Mouse (Mus musculus): ENCODE measurements around the gene Saa3. TPM values are rescaled to one million over a fixed set of nuclear protein-coding genes. Genes with fewer than 3 reads are reported as not detected.
"Not testable (repeated sequence)": the region's sequence is repeated elsewhere in the genome, so short reads cannot be mapped to it uniquely, and the experiment has no call there.

The Saa3 gene
- polyA plus RNA-seq, 1 experiment from 2014 or later = 0.34 TPM

DNA sequence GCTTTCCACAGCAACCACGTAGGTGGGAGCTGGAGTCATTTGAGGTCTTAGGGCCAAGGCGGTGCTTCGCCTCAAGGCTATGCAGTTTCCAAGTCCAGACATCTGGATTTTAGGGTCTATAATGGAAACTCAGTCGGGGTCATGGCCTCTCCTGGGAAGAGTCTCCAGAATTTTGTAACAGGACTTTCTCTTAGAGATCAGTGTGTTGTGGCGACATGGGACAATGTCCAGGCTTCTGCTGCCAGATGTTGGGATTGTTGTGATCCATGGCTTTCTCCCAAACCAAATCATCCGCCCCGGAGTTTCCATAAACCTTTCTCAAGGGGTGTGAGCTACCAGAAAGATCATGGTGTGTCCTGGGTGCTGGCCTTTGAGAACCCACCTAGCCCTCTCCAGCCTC, 30.9 kb upstream of the Saa3 start:
- DNase-seq (ENCODE audit: low spot score) = no peak
- no peaks in the 10 kb centered on the region for H3K27me3 ChIP-seq (ENCODE audit: control insufficient read depth, insufficient read depth, low read length)
- H3K4me2 ChIP-seq (replicated peaks; ENCODE audit: low read depth) = no peak overlapping the region
- H3K9ac ChIP-seq (ENCODE audit: low read length) = no peak overlapping the region
- H3K4me1 ChIP-seq (replicated peaks; ENCODE audit: control insufficient read depth, insufficient read depth) = no peaks in the 10 kb centered on the region
- H3K27ac ChIP-seq (replicated peaks) = no peak overlapping the region
- no peak for ATAC-seq (ENCODE audit: low FRiP score, low TSS enrichment)
- TF ChIP-seq CTCF (IDR thresholded peaks at IDR 0.05; ENCODE audit: low read depth) (no peak), EP300 (optimal IDR thresholded peaks at IDR 0.05) (no peak)
- no peaks in the 10 kb centered on the region for H3K36me3 ChIP-seq (ENCODE audit: control insufficient read depth, insufficient read depth, low read length)
- WGBS = 60% methylated on average over 7 of the region's 7 CpGs
- H3K4me3 ChIP-seq (ENCODE audit: low read depth, low read length) = no peak overlapping the region
- H3K9me3 ChIP-seq (ENCODE audit: control insufficient read depth, low read length) = no peaks in the 10 kb centered on the region

DNA sequence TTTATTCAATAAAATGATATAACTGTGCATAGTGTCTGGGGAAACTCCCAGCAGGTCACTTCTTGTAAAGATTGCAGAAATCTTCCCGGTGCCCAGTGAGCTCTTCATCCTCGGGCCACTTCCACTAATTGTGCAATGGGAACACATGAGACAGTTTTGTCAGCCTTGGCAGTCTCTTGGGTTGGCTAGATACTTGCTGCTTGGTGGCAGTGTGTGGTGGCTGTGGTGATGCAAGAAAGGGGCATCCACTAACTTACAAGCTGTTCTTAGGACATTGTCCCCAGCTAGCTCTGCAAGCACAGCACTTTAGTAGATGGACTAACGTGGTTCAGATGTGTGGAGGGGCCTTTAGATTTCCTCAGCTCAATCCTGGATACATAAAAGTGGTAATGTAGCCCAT, 30.3 kb upstream of the Saa3 start:
- TF ChIP-seq CTCF (IDR thresholded peaks at IDR 0.05; ENCODE audit: low read depth) (no peak), EP300 (optimal IDR thresholded peaks at IDR 0.05) (no peak)
- WGBS = 76% methylated on average over 3 of the region's 3 CpGs
- Histone ChIP-seq H3K9ac (ENCODE audit: low read length) (no peak overlapping the region), H3K27ac (replicated peaks) (no peak overlapping the region), H3K4me2 (replicated peaks; ENCODE audit: low read depth) (no peak overlapping the region), H3K36me3 (ENCODE audit: control insufficient read depth, insufficient read depth, low read length) (no peaks in the 10 kb centered on the region), H3K4me3 (ENCODE audit: low read depth, low read length) (no peak overlapping the region), H3K9me3 (ENCODE audit: control insufficient read depth, low read length) (no peaks in the 10 kb centered on the region), H3K4me1 (replicated peaks; ENCODE audit: control insufficient read depth, insufficient read depth) (no peaks in the 10 kb centered on the region), H3K27me3 (ENCODE audit: control insufficient read depth, insufficient read depth, low read length) (no peaks in the 10 kb centered on the region)
- DNase-seq (ENCODE audit: low spot score) (no peak), ATAC-seq (ENCODE audit: low FRiP score, low TSS enrichment) (no peak)

DNA sequence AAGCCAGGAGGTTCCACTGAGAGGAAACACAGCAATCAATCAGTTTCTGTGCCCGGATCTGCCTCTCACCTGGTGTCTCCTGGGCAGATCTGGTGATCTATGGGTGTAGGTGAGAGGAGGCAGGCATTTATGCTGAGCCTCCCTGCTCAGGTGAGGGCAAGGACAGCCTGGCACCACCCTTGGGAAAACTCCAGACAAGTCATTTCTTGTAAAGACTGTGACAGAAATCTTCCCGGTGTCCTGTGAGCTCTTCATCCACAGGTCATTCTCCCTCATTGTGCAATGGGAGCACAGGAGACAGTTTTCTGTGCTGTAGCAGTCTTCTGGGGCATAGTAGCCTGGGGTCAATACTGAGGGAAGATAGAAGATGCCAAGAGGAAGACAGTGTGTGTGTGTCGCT, 27.4 kb upstream of the Saa3 start, which contains the start of gene Saa1:
TSS of gene Saa1 (minus strand) at position 101 of the 400 bp plus-strand sequence.
- H3K9ac ChIP-seq (ENCODE audit: low read length); H3K9me3 ChIP-seq (ENCODE audit: control insufficient read depth, low read length); H3K36me3 ChIP-seq (ENCODE audit: control insufficient read depth, insufficient read depth, low read length); H3K27me3 ChIP-seq (ENCODE audit: control insufficient read depth, insufficient read depth, low read length); H3K4me2 ChIP-seq (replicated peaks; ENCODE audit: low read depth); H3K4me3 ChIP-seq (ENCODE audit: low read depth, low read length); DNase-seq (ENCODE audit: low spot score); H3K4me1 ChIP-seq (replicated peaks; ENCODE audit: control insufficient read depth, insufficient read depth); ATAC-seq (ENCODE audit: low FRiP score, low TSS enrichment); H3K27ac ChIP-seq (replicated peaks): not testable (repeated sequence)
- WGBS = 60% methylated on average over 3 of the region's 3 CpGs

DNA sequence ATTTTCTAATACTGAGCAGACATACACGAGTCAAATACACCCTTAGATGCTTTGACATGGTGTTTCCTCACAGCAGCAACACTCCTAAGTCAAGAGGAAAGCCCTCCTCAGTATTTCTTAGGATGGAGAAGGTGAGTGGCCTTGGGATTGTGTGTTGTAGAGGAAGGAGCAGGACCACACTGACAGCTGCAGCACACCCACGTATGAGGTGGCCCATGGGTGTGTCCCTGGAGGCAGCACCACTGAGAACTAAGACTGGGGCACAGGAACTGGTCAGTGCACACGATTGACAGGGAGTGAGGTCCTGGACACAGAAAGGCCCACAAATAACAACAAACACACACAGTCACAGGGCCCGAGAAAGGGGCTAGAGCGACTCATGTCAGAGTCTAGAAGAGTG, 24.5 kb upstream of the Saa3 start:
- H3K9ac ChIP-seq (ENCODE audit: low read length); ATAC-seq (ENCODE audit: low FRiP score, low TSS enrichment); DNase-seq (ENCODE audit: low spot score); H3K4me3 ChIP-seq (ENCODE audit: low read depth, low read length); H3K27ac ChIP-seq (replicated peaks); H3K4me1 ChIP-seq (replicated peaks; ENCODE audit: control insufficient read depth, insufficient read depth); H3K27me3 ChIP-seq (ENCODE audit: control insufficient read depth, insufficient read depth, low read length); H3K4me2 ChIP-seq (replicated peaks; ENCODE audit: low read depth); H3K36me3 ChIP-seq (ENCODE audit: control insufficient read depth, insufficient read depth, low read length); H3K9me3 ChIP-seq (ENCODE audit: control insufficient read depth, low read length): not testable (repeated sequence)
- WGBS = 82% methylated on average over 5 of the region's 5 CpGs

DNA sequence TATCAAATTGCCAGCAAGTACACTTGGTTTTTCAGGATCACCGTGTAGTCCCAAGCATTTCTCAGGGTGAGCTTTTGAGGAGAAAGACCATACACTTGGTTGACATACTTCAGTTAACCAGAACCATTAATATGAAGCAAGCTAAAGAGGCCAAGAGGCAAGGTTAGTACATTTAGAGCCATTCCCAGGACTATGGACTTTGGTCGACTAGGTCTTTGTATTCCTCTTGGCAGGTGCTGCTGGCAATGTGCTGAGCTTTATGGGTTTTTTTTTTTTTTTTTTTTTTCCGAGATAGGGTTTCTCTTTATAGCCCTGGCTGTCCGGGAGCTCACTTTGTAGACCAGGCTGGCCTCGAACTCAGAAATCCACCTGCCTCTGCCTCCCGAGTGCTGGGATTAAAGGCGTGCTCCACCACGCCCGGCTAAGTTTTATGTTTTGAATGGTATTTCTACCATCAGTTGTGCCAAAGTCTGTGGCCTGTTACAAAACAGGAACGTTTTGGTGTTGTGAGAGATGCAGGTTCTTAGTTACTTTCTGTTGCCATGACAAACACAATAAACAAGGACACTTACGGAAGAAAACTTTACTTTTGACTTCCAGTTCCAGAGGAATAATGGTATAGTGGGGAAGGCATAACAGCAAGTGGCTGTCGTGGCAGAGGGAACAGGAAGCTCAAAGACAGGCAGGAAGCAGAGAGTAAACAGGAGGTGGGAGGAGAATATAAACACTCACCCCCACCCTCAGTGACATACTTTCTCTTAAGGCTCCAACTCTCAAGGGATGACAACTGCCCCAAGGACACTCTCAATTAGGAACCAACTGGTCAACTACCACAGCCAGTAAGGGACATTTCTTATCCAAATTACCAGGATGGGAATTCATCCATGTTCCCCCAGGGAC, 23.3 kb upstream of the Saa3 start:
- no peaks in the 10 kb centered on the region for H3K4me1 ChIP-seq (replicated peaks; ENCODE audit: control insufficient read depth, insufficient read depth)
- no peak overlapping the region for H3K4me3 ChIP-seq (ENCODE audit: low read depth, low read length)
- ATAC-seq (ENCODE audit: low FRiP score, low TSS enrichment) (no peak), DNase-seq (ENCODE audit: low spot score) (no peak)
- no peak overlapping the region for H3K27ac ChIP-seq (replicated peaks)
- H3K9me3 ChIP-seq (ENCODE audit: control insufficient read depth, low read length) = no peaks in the 10 kb centered on the region
- no peak overlapping the region for H3K9ac ChIP-seq (ENCODE audit: low read length)
- no peak overlapping the region for H3K4me2 ChIP-seq (replicated peaks; ENCODE audit: low read depth)
- no peaks in the 10 kb centered on the region for H3K27me3 ChIP-seq (ENCODE audit: control insufficient read depth, insufficient read depth, low read length)
- no peaks in the 10 kb centered on the region for H3K36me3 ChIP-seq (ENCODE audit: control insufficient read depth, insufficient read depth, low read length)
- TF ChIP-seq EP300 (optimal IDR thresholded peaks at IDR 0.05) (no peak), CTCF (IDR thresholded peaks at IDR 0.05; ENCODE audit: low read depth) (no peak)
- WGBS = 72% methylated on average over 12 of the region's 12 CpGs

DNA sequence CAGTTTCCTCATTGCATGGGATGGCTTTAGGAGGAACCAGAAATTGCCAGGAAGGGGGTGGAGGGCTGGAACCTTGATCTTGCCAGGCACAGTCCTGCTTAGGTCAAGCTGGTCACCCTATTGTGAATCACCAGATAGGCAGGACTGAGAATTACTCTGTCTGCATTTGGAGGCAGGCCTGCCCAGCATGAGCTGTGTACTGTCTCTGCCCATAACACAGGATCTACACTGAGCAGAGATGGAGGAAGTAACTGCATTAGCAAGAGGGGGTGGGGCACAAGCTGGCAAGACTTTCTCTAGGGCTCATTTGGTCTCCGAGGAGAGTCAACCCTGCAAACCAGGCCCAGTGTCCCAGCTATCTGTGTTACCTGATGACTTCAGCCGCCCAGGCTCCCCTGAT, 19.5 kb upstream of the Saa3 start:
- no peak overlapping the region for H3K4me2 ChIP-seq (replicated peaks; ENCODE audit: low read depth)
- ATAC-seq (ENCODE audit: low FRiP score, low TSS enrichment) = no peak
- TF ChIP-seq EP300 (optimal IDR thresholded peaks at IDR 0.05) = no peak
- no peak for TF ChIP-seq CTCF (IDR thresholded peaks at IDR 0.05; ENCODE audit: low read depth)
- no peaks in the 10 kb centered on the region for H3K9me3 ChIP-seq (ENCODE audit: control insufficient read depth, low read length)
- H3K4me3 ChIP-seq (ENCODE audit: low read depth, low read length) = no peak overlapping the region
- no peaks in the 10 kb centered on the region for H3K4me1 ChIP-seq (replicated peaks; ENCODE audit: control insufficient read depth, insufficient read depth)
- H3K36me3 ChIP-seq (ENCODE audit: control insufficient read depth, insufficient read depth, low read length) = no peaks in the 10 kb centered on the region
- H3K27me3 ChIP-seq (ENCODE audit: control insufficient read depth, insufficient read depth, low read length) = no peaks in the 10 kb centered on the region
- H3K9ac ChIP-seq (ENCODE audit: low read length) = no peak overlapping the region
- WGBS = 78% methylated on average over 2 of the region's 2 CpGs
- DNase-seq (ENCODE audit: low spot score) = no peak
- no peak overlapping the region for H3K27ac ChIP-seq (replicated peaks)
